Mouse (Mus musculus) CH12.LX (cell line): ENCODE results near the gene Dapk1.

Experiments
- E2F4 ChIP-seq: IDR thresholded peaks from 2 replicates; pipeline ENCODE4 v1.6.1; 2011; ENCODE audit warnings: low read depth, low read length, improper control_type of control experiment; ENCODE audit not compliant: insufficient replicate concordance
- MAZ ChIP-seq: IDR thresholded peaks from 2 replicates; pipeline ENCODE4 v1.6.1; 2012; ENCODE audit warnings: low read depth, mild to moderate bottlenecking, inconsistent platforms, low read length, improper control_type of control experiment, moderate library complexity
- MXI1 ChIP-seq: IDR thresholded peaks from 2 replicates; pipeline ENCODE4 v1.6.1; 2011; ENCODE audit warnings: mild to moderate bottlenecking, low read depth, low read length, improper control_type of control experiment
- POLR2A ChIP-seq: IDR thresholded peaks from 2 replicates; pipeline ENCODE4 v1.6.1; 2011; ENCODE audit warnings: low read depth, mild to moderate bottlenecking, improper control_type of control experiment, low read length
- RAD21 ChIP-seq: IDR thresholded peaks from 2 replicates; pipeline ENCODE4 v1.6.1; 2011; ENCODE audit warnings: low read depth, mild to moderate bottlenecking, low read length, improper control_type of control experiment, moderate library complexity
- USF1 ChIP-seq: IDR thresholded peaks from 2 replicates; pipeline ENCODE4 v1.6.1; 2014; ENCODE audit warnings: low read depth, mild to moderate bottlenecking, inconsistent platforms, low read length, improper control_type of control experiment

DNA sequence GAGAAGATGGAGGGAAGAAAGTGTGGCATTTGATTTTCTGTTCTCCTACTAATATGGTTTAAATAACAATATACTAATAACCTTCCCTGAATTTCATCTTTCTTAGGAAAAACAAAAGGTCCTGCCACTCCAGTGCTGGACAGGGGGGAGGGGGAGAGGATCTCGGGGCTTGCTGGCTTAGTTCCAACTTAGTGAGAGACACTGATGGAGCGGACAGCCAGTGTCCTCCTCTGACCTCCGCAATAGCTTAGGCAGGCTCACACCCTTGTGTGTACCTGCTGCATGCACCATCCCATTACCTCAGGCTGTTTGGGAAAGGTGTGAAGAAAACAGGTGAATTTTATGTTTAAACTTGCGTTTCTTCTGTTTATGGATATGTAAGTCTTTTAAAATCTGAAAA lies 7.5 kb downstream of the Dapk1 start:
- no peak for TF ChIP-seq E2F4
- TF ChIP-seq POLR2A, result no peak
- TF ChIP-seq USF1, result no peak
- TF ChIP-seq RAD21, result no peak
- TF ChIP-seq MAZ, result no peak
- no peak for TF ChIP-seq MXI1
